Mouse (Mus musculus): Measurements from ENCODE around the gene Lgr4.

GRCm38 (mm10) chr2:110063131-110063530 is 145.7 kb downstream of the Lgr4 start:
- no peak for TF ChIP-seq CTCF (IDR thresholded peaks at IDR 0.05; ENCODE audit: borderline replicate concordance, insufficient read depth, low read depth, low read length)
- no peak for TF ChIP-seq POLR2A (IDR thresholded peaks at IDR 0.05; ENCODE audit: borderline replicate concordance, insufficient read depth, low read length)

All from cerebellum, adult 2 months (tissue).